Mouse (Mus musculus) C2C12 (cell line): ENCODE measurements around the gene Ino80.

Experiments used
- CTCF ChIP-seq: IDR thresholded peaks from one replicate; pipeline ENCODE4 v1.5.1; 2011; ENCODE audit not compliant: control insufficient read depth, insufficient read depth, insufficient read length
- MAX ChIP-seq: IDR thresholded peaks from one replicate; pipeline ENCODE4 v1.6.1; 2011; ENCODE audit warnings: mild to moderate bottlenecking, control low read depth
- MYOG ChIP-seq: IDR thresholded peaks from one replicate; pipeline ENCODE4 v1.6.1; 2011; ENCODE audit not compliant: control insufficient read depth, insufficient read length; ENCODE audit errors: extremely low read depth
- USF1 ChIP-seq: IDR thresholded peaks from one replicate; pipeline ENCODE4 v1.6.1; 2011; ENCODE audit warnings: low read depth, mild to moderate bottlenecking, control low read depth, moderate library complexity

GRCm38 (mm10) chr2:119408733-119409132 is 68.8 kb downstream of the Ino80 start:
- TF ChIP-seq CTCF = no peak
- TF ChIP-seq USF1 = no peak
- TF ChIP-seq MYOG = no peak
- no peak for TF ChIP-seq MAX
